Mouse (Mus musculus) adrenal gland, postnatal 14 days (tissue): Measurements from ENCODE around the gene Masp2. TPM values are rescaled to one million over a fixed set of nuclear protein-coding genes. Genes with fewer than 3 reads are reported as not detected.
A peak's percentile ranks its signal among the peaks of the same experiment; 100 is the strongest.

ENCODE experiments used
- DNase-seq: peaks from one replicate; pipeline ENCODE4 v3.0.0; 2021; ENCODE audit warnings: mixed read lengths
- long read RNA-seq, 2 experiments: library from polyadenylated mRNA; stranded (forward); transcript quantifications; one replicate each; pipeline ENCODE4 v2.0.0; 2021
- total RNA-seq: library from RNA; stranded (reverse); gene quantifications from 2 replicates; pipeline ENCODE4 v1.2.3, GENCODE M21; 2021

Gene Masp2
- total RNA-seq: 2.5 and 32.8 TPM in 2 replicates
- long read RNA-seq, experiment 1, partial matches to known transcripts: 1 of 6 reads
- long read RNA-seq, experiment 1, other reads (novel, unspliced or antisense): 5 of 6 reads
- long read RNA-seq, experiment 2, partial matches to known transcripts: 5 of 37 reads
- long read RNA-seq, experiment 2, other reads (novel, unspliced or antisense): 17 of 37 reads

- no peak for DNase-seq
Measured at GRCm38 (mm10) chr4:148602357-148603120, at the start of gene Masp2. TSS of gene Masp2 (plus strand) at chr4:148602554.

GRCm38 (mm10) chr4:148557766-148558165 is 44.6 kb upstream of the Masp2 start:
- no peak for DNase-seq

GRCm38 (mm10) chr4:148558297-148559000 is 43.9 kb upstream of the Masp2 start, which contains the start of gene Exosc10:
TSS of gene Exosc10 (plus strand) at chr4:148558429.
- peak; percentile 94 for DNase-seq

- no peak for DNase-seq
Measured at GRCm38 (mm10) chr4:148562676-148563075, 39.7 kb upstream of the Masp2 start.

GRCm38 (mm10) chr4:148563595-148563994 is 38.8 kb upstream of the Masp2 start:
- no peak for DNase-seq

- no peak for DNase-seq
Measured at GRCm38 (mm10) chr4:148570138-148570537, 32.2 kb upstream of the Masp2 start.

DNA sequence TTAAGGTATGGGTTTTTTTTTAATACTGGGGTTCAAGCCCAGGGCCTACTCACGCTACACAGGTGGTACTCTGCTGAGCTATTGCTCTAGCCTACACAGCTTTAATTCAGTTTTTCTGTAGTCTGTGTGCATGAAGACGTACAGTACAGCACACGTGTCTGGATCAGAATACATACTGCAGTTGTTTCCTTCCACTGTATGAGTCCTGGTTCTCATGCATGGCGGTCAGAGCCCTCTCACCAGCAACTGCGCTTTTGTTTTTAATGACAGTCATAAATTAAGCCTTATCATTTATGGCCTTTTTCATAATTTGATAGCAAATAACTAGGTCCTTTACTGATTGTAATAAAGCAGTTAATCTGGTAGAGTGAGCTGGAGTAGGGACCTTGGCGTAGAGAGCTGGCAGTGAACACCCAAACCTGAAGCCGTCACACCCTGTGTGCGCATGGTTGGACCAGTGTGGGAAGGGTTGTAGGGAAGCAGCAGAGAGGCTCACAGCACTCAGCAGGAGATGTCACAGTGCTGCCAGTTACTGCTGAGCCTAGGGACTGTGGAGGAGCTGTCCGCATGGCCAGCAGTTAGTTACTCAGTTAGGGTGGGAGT is 31.6 kb upstream of the Masp2 start:
- DNase-seq: no peak

- DNase-seq: no peak
Measured at GRCm38 (mm10) chr4:148573222-148573621, 29.1 kb upstream of the Masp2 start.

- DNase-seq: no peak
Measured at GRCm38 (mm10) chr4:148580765-148581164, 21.6 kb upstream of the Masp2 start.

DNA sequence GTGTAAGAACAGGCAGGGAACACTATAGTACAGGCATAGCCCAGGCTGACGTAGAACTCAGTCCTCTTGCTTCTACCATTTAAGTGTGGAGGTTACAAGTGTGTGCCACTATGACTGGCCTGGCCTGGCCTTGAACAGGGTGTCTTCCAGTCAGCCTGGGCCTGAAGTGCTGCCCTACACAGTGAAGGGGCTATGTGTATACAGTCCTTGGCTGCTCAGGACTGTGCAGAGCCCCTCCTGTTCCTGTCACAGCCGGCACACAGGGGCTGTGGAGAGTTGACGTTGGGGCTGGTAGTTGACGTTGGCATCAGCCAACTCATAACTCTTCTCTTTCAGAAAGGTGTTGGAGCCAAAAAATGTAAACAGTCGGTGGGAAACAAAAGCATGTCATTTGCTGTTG is 20.9 kb upstream of the Masp2 start:
- no peak for DNase-seq

DNA sequence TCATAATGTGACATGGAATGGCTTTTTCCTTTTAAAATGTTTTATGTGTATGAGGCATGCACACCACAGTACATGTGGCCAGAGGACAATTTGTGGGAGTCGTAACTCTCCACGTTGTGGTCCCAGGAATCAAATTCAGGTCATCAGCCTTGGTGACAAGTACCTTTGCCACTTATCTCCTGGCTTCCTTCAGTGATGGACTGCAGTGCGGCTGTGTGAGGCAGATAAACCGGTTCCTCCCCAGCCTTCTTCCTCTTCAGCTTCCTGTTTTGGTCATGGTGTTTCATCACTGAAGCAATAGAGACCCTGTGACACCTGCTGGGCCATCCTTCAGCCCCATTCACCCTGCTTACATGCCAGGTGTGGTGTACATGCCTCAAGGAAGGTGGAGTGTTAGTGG is 19.1 kb upstream of the Masp2 start:
- DNase-seq: no peak

DNA sequence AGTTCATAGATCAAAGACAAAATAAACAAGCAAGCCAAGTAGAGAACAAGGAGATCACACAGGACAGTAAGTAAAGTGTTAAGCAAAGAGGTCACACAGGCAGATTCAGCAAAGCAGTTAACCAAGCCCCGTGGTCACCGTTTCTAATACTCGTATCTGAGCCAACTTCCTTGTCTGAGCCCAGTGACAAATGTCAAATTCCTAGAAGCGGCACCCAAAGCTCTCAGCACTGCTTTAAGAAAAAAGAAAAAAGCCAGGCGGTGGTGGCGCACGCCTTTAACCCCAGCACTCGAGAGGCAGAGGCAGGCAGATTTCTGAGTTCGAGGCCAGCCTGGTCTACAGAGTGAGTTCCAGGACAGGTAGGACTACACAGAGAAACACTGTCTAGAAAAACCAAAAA is 15.7 kb upstream of the Masp2 start:
- DNase-seq: no peak

DNA sequence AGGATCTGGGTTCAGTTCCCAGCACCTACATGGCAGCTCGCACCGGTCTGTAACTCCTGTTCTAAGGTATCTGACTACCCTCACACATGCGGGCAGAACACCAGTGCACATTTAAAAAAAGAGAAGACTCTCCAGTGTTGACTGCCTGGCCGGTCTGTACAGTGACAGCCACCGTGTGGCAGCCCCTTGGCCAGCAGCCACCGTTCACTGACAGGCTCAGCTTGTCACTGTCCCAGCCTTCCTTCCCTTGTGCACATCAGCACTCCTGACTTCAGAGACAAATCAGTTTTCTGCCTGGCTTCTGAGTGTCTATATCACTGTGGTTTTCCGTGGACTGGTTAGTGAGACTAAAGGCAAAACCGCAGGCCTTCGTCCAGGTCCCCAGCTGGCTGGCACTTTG is 13.6 kb upstream of the Masp2 start:
- no peak for DNase-seq

DNA sequence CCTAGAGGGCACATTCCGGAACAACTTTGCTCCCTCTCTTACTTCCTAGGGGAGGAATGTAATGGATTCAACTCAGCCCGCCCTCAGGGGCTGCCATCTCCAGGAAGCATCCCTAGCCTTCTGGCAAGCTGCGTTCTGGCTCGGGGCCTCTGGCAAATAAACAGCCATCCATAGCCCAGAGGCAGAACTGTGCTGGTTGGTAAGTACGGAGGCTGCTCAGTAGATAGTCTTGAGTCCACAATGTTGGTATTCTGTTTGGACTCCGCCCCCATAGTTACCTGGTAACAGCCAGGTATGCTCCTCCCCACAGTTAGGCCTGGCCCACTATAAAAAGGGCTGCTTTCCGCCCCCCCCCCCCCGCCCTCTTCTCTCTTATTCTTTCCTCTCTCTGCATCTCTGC is 12.8 kb upstream of the Masp2 start:
- no peak for DNase-seq

DNA sequence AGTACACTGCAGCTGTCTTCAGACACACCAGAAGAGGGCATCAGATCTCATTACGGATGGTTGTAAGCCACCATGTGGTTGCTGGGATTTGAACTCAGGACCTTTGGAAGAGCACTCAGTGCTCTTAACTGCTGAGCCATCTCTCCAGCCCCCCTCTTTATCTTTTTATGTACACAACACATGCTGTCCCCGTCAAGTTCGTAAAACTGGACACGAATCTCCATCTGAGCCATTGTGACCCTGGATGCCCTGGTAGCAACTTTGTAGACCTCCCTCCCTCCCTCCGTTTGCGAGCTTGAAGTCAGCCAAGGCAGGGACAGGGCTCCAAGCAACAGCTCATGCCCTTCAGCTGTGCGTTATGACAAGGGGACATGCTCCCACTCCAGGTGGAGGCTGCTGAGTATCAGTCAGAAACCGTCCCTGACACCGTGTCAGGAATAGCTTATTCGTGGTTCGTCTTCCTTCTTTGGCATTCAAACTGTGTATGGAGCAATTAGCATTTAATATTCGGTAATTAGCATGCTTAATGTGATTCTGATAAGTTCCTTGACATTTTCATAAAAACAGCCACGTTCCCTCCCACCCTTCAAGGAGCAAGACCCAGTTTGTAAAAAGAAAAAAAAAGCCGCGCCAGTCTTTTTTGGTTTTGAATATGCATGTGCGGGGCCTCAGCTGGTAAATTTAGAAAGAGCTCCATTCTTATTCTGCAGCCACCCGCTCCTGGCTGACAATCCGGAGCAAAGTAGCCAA is 11.8 kb upstream of the Masp2 start:
- DNase-seq: peak; percentile 44

DNA sequence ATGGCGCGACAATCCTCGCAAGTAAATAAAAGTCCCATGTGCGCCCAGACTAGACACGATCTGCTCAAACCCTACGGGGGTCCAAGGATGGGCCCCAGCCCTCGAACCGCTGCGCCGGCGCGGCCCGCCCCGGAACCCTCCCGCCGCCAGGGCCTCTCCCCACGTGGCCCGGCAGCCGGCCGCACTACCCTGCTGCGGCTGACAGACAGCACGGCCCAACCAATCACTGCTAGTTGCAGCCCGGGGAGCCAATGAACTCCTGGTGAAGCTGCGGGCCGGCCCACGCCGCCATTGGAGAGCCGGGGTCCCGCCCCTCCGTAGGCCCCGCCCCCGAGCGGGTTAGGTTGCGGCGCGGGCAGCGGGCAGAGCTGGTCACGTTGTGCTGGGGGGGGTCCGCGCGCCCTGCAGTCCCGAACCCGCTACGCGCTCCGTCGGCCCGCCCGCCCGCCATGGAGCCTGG is 11.2 kb upstream of the Masp2 start, which contains the start of gene Srm:
TSS of gene Srm (plus strand) at position 333 of the 460 bp plus-strand sequence.
- peak; percentile 99 for DNase-seq

DNA sequence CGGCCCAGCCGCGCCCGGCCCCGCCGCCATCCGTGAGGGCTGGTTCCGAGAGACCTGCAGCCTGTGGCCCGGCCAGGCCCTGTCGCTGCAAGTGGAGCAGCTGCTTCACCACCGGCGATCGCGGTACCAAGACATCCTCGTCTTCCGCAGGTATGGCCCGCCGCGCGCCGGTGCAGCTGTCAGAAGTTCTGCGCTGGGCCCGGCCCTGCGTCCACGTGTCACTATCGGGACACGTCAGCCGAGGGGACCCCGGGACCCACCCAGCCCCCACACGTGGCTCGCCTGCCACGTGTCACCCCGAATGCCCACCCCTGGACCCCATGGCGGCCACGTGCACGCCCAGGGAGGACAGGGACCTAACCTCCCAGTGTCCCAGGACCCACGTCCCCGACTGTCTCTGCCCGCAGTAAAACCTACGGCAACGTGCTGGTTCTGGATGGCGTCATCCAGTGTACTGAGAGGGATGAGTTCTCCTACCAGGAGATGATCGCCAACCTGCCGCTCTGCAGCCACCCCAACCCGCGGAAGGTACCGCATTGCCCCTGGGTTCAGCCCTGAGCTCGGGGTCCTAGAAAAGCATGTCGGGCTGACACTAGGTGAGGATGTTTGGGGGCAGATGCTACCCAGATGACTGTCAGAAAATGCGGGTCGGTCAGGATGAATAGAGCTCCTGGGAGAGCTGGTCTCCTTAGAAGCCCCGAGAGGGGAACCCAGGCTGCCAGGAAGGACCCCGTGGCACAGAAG is 10.5 kb upstream of the Masp2 start:
- DNase-seq: peak; percentile 61

DNA sequence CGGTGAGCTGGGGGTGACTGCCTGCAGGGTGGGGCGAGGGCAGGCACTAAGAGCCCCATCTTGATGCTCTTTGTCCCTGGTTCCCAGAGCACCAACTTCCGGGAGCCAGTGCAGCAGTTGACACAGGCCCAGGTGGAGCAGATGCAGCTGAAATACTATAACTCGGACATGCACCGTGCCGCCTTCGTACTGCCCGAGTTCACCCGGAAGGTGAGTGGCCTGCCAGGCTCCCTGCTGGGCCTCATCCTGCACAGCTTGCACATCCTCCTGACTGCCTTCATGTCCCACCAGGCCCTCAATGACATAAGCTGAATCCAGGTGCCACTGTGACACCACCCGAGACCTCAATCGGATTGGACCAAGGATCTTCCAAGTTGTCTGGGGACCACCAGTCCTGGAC is 8.4 kb upstream of the Masp2 start:
- no peak for DNase-seq

DNA sequence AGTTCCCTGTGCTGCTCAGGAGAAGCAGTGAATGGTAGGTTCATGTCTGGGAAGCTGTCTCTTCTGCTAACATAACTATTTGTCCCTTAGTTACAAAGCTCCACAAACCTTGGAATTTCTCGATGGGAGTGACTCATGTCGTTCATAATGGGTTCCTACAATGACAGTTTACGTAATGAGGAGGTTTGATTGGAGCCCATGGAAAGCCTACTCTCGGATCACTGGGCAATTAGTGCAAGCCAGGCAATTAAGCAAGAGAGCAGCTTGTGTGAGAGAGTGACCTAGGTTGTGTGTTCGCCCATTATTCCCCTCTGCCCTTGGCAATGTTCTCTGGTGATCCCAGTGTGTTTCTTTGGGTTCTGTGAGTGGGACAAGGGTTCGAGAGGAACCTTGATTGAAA is 6.4 kb upstream of the Masp2 start:
- DNase-seq: no peak

DNA sequence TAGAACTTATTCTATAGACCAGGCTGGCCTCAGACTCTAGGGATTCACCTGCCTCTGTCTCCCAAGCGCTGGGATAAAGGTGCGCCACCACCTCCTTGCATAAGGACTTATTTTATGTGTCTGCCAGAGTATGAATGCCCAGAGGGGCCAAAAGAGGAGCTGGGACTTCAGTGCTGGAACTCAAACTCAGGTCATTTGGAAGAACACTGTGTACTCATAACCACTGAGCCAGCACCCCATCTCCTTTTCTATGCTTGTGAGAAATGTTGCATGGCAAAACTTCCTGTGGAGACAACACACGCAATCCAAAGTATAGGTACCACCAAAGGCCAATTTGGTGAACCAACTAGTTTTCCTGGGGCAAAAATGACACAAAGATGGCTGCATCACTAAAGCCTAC is 5.6 kb upstream of the Masp2 start:
- DNase-seq: no peak

GRCm38 (mm10) chr4:148598826-148599225 is 3.5 kb upstream of the Masp2 start:
- DNase-seq: no peak
